Mouse (Mus musculus) kidney, embryonic 16.5 days (tissue): ENCODE measurements at regions not wholly inside any gene's neighbourhood (a gene's known extent, or its start where the extent isn't known, plus 50 kb on each side); places are given as distances from the start of the nearest gene placed in this dataset.

Experiments
- ATAC-seq: fragments of 200-750 bp; cut with Nextera tagmentation; 2 replicates; pipeline ENCODE4 v1.8.0; 2017; ENCODE audit warnings: moderate TSS enrichment; ENCODE audit not compliant: low FRiP score, low TSS enrichment
- H3K27ac ChIP-seq: fragments of 300-500 bp; sonication (generic); 2 replicates; pipeline ENCODE4 v1.5.1; 2014; ENCODE audit warnings: low read length
- H3K27me3 ChIP-seq: fragments of 300-500 bp; sonication (generic); 2 replicates; pipeline ENCODE4 v1.6.1; 2014; ENCODE audit warnings: low read length, control low read depth, mixed read lengths; ENCODE audit not compliant: insufficient read depth
- H3K36me3 ChIP-seq: fragments of 300-500 bp; sonication (generic); 2 replicates; pipeline ENCODE4 v1.6.1; 2014; ENCODE audit warnings: low read length, control low read depth, mixed read lengths; ENCODE audit not compliant: insufficient read depth
- H3K4me1 ChIP-seq: fragments of 300-500 bp; sonication (generic); 2 replicates; pipeline ENCODE4 v1.6.1; 2014; ENCODE audit warnings: low read length, control low read depth, mixed read lengths; ENCODE audit not compliant: insufficient read depth
- H3K4me2 ChIP-seq: fragments of 300-500 bp; sonication (generic); replicated peaks from 2 replicates; pipeline ENCODE4 v1.6.1; 2014; ENCODE audit warnings: low read depth, low read length
- H3K4me3 ChIP-seq: fragments of 300-500 bp; sonication (generic); 2 replicates; pipeline ENCODE4 v1.5.1; 2014; ENCODE audit warnings: mild to moderate bottlenecking, low read length
- H3K9ac ChIP-seq: fragments of 300-500 bp; sonication (generic); replicated peaks from 2 replicates; pipeline ENCODE4 v1.6.1; 2014; ENCODE audit warnings: low read length
- H3K9me3 ChIP-seq: fragments of 300-500 bp; sonication (generic); 2 replicates; pipeline ENCODE4 v1.6.1; 2016; ENCODE audit warnings: low read length, control low read depth
- WGBS: fragments of 180-500 bp; shearing (Covaris S2); extraction: QIAGEN DNeasy Blood & Tissue Kit; methylation state at CpG from one replicate; pipeline ENCODE4 v1.1.7; 2014; 5-methylcytosine and 5-hydroxymethylcytosine counted together

DNA sequence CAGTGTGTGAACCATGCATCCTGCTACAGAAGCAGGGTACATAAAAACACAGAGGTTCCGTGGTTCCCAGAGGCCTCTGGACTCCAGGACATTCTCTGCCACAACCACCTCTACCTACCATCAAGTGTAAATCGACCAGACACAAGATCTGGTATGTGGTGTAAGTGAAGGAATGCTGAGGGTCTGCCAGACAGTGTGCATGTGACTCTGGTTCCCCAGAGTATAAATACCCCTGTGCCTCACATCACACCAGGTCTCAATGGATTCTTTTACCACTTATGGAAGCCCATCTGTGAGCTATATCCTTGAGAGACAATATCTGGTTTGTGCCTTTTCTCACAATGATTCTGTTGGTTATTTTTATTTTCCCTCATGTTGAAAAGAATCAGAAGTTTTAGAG lies 563.0 kb downstream of the Pdcd6ip start:
- H3K4me2 ChIP-seq = no peak overlapping the region
- H3K27me3 ChIP-seq = no peaks in the 10 kb centered on the region
- no peaks in the 10 kb centered on the region for H3K4me1 ChIP-seq
- ATAC-seq = no peak
- H3K36me3 ChIP-seq = no peaks in the 10 kb centered on the region
- 77% methylated on average over 2 of the region's 2 CpGs for WGBS
- H3K4me3 ChIP-seq = no peak overlapping the region
- H3K9me3 ChIP-seq = no peaks in the 10 kb centered on the region
- no peak overlapping the region for H3K9ac ChIP-seq
- no peak overlapping the region for H3K27ac ChIP-seq

DNA sequence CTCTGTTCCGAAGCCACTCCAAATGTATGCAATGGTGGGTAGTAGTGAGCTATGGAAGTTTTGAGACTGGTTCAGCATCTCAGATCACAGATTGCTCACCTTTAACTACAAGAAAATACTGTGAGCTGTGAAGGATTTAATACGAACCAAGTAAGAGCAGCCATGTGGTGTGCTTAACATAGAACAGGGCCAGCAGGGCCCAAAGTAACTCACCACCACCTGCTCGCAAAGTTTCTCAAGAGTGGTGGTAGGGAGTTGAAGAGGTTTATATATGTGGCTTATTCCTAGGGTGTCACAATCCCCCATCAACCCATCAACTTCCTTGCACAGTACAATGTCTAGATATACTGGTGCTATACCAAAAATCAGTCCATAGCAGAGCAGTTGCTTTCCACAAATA lies 573.4 kb downstream of the Pdcd6ip start:
- ATAC-seq = no peak
- no peaks in the 10 kb centered on the region for H3K27me3 ChIP-seq
- H3K4me1 ChIP-seq = no peaks in the 10 kb centered on the region
- H3K36me3 ChIP-seq = no peaks in the 10 kb centered on the region
- H3K9ac ChIP-seq = no peak overlapping the region
- H3K9me3 ChIP-seq = no peaks in the 10 kb centered on the region
- H3K27ac ChIP-seq = no peak overlapping the region
- H3K4me2 ChIP-seq = no peak overlapping the region
- 93% methylated on average over 3 of the region's 3 CpGs for WGBS
- H3K4me3 ChIP-seq = no peak overlapping the region

DNA sequence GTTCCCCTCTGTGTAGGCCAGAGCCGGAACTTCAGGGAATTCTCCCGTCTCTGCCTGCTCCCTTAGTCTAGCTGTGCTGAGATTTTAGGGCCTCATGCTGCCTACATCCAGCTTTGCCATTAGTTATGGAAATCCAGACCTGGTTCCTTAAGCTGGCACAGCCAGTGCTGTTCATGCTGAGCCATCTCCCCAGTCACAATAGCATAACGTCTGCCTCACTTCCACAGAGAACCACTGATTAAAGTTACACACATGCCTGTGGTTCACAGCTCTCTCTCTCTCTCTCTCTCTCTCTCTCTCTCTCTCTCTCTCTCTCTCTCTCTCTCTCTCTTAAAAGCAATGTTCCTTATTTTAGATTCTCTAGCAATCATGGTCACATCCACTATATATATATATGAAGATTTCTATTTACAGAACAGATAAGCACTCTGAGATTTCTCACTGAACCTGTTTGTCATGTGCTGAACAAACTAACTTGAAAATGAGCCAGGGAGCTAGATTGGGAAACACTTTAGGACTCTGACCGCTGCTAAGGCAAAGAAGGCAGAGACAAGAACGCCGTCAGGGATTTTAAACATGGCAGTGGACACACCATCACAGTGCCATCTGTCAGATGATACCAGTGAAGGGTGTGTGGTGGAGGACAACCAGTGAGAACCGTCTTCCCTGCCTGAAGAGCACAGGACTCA lies 584.9 kb downstream of the Pdcd6ip start:
- H3K9ac ChIP-seq = no peak overlapping the region
- no peak overlapping the region for H3K4me2 ChIP-seq
- WGBS = 77% methylated on average over 7 of the region's 7 CpGs
- H3K27ac ChIP-seq = no peak overlapping the region
- no peak for ATAC-seq
- no peaks in the 10 kb centered on the region for H3K9me3 ChIP-seq
- no peak overlapping the region for H3K4me3 ChIP-seq
- H3K36me3 ChIP-seq = no peaks in the 10 kb centered on the region
- no peaks in the 10 kb centered on the region for H3K4me1 ChIP-seq
- no peaks in the 10 kb centered on the region for H3K27me3 ChIP-seq

DNA sequence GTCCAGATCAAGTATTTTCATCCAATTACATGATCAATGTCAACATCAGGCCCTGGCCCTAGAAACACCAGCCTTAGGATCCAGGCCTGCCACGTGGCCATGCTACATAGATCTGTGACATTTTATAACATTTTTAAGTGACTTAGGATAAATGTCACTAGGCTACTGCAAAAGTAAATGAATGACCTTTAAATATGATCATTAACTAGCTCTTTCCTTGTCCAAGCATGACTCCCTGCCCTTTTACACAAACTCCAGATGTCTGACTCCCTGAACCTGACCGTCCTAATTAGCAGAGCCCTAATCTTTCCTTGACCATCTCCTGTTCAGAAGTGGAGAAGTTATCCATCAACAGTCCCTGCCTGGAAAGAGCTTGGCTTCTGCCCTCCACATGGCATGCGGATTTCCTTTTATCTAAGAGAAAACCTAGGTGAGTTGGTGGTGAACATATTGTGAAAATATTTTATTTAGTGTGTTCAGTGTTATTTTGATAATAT lies 585.8 kb downstream of the Pdcd6ip start:
- H3K4me3 ChIP-seq = no peak overlapping the region
- no peak overlapping the region for H3K9ac ChIP-seq
- WGBS = 43% methylated on average over 3 of the region's 3 CpGs
- no peak overlapping the region for H3K27ac ChIP-seq
- H3K4me2 ChIP-seq = no peak overlapping the region
- no peaks in the 10 kb centered on the region for H3K36me3 ChIP-seq
- H3K4me1 ChIP-seq = no peaks in the 10 kb centered on the region
- H3K27me3 ChIP-seq = no peaks in the 10 kb centered on the region
- ATAC-seq = peak; percentile 71
- H3K9me3 ChIP-seq = no peaks in the 10 kb centered on the region

DNA sequence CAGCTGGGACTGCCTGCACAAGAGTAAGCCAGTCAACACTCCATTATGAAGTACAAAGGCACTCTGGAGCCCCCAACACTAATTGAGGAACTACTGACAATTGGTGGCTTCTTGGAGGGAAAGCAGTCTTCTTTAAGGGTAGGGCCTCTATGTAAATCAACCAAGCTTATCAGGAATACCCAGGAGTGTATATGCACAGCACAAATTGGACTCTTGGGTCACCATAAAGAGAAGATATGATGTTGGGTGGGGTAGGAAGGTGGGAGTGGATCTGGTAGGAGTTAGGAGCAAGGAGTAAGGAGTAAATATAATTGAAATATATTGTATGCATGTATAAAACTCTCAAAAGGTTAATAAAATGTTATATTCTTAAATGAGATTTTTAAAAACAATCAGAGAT lies 587.7 kb downstream of the Pdcd6ip start:
- Histone ChIP-seq H3K4me3 (no peak overlapping the region), H3K27ac (no peak overlapping the region), H3K9me3 (no peaks in the 10 kb centered on the region), H3K9ac (no peak overlapping the region), H3K4me2 (no peak overlapping the region), H3K36me3 (no peaks in the 10 kb centered on the region), H3K4me1 (no peaks in the 10 kb centered on the region), H3K27me3 (no peaks in the 10 kb centered on the region)
- no peak for ATAC-seq

DNA sequence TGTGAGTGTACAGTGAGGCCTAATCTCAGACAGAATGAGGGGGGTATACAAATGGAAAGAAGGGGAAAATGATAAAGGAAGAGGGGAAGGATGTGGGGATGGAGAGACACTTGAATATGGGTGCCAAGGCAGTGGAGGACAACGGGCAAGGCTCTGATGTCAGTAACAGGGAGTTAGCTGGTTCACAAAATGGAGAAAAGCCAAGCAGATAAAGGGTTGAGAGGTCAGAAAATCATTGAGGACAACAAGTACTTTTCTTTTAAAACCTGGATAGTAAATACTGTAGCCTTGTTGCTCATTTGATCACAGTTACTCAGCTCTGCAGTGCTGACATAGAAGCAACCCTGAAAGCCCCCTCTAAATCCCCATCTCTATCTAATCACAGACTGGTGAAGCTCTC lies 588.3 kb downstream of the Pdcd6ip start:
- H3K4me2 ChIP-seq = no peak overlapping the region
- ATAC-seq = no peak
- H3K4me3 ChIP-seq = no peak overlapping the region
- 80% methylated on average over 1 of the region's 1 CpGs for WGBS
- no peaks in the 10 kb centered on the region for H3K36me3 ChIP-seq
- H3K9ac ChIP-seq = no peak overlapping the region
- no peaks in the 10 kb centered on the region for H3K4me1 ChIP-seq
- H3K27ac ChIP-seq = no peak overlapping the region
- H3K27me3 ChIP-seq = no peaks in the 10 kb centered on the region
- no peaks in the 10 kb centered on the region for H3K9me3 ChIP-seq

DNA sequence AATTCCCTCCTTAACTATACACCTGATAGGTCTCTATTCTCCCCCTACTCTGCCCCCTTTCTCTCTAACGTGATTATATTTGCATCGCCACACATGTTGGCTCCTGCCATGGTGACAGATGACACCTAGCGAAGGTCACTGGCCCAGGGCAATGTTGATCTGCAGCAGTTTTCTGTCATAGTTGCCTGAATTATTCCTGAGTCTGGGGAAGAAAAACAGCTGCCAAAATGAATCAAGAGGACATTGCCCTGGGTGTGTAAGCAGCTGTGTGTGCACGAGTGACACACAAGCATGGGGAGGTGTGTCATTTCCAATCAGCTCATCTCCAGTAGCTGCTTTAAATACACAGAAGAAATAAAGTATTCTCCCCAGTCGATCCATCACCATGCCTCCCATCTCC lies 592.5 kb downstream of the Pdcd6ip start:
- H3K4me2 ChIP-seq = no peak overlapping the region
- H3K27me3 ChIP-seq = no peaks in the 10 kb centered on the region
- H3K36me3 ChIP-seq = no peaks in the 10 kb centered on the region
- H3K9me3 ChIP-seq = no peaks in the 10 kb centered on the region
- no peak for ATAC-seq
- no peak overlapping the region for H3K4me3 ChIP-seq
- WGBS = 46% methylated on average over 5 of the region's 5 CpGs
- no peak overlapping the region for H3K27ac ChIP-seq
- H3K4me1 ChIP-seq = no peaks in the 10 kb centered on the region
- no peak overlapping the region for H3K9ac ChIP-seq

DNA sequence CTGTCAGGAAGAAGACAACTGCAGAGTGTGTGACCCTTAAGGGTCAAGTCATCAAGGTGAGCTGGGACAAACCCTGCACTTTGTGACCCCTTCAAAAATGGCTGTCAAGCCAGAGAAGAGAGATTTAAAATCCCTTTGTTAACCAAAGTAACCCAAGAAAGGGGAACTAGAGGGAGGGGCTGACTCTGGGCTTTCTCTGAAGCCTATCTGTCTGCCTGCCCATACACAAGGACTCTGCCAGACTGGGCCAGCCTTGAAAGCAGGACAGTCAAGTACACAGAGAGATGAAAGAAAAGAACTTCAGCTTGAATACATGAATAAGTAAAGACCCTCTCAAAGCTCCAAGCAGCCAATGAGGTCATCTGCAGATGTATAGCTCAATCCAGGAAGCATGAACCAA lies 595.3 kb downstream of the Pdcd6ip start:
- H3K4me3 ChIP-seq = no peak overlapping the region
- no peaks in the 10 kb centered on the region for H3K36me3 ChIP-seq
- no peak overlapping the region for H3K9ac ChIP-seq
- ATAC-seq = no peak
- no peak overlapping the region for H3K4me2 ChIP-seq
- no peaks in the 10 kb centered on the region for H3K9me3 ChIP-seq
- H3K27me3 ChIP-seq = no peaks in the 10 kb centered on the region
- no peaks in the 10 kb centered on the region for H3K4me1 ChIP-seq
- H3K27ac ChIP-seq = no peak overlapping the region

DNA sequence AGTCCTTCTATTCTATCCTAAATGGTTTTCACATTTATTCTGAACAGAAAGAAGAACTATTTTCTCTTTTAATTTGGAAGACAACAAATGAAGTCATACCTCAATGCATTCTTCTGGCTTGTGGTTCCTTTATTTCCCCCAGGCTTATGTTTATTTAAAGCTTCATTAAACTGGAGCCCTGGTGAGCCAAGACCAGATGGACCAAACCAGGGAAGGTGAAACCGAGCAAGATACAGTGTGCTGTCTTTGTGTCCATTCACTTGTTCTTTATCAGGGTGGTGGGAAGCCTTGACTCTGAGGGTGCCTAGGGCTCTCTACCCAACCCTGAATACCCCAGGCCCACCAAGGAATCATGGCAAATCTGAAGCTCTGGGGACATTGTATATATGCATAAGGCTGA lies 606.3 kb downstream of the Pdcd6ip start:
- H3K9me3 ChIP-seq = 0 out of 2 replicates have a peak, but pooled peaks cover under 1% of the 10 kb centered on the region
- ATAC-seq = no peak
- 59% methylated on average over 1 of the region's 1 CpGs for WGBS

DNA sequence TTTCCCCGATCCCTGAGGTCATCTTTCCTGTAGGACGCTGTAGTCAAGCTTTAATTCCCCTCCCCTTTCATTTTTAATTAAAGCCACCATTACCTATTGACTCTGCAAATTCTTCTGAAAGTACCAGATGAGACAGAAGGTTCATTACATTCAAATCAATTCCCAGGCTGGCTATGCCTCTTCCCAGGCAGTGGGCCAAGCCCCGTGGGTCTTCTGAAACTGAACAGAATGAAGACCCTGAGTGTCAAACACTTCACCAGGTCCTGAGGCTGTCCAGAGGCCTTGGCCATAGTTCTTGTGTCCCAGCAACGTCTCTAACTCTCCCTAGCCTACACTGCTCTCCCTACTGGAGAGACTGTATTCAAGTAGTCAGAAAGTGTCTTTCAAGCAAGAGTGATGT lies 607.4 kb downstream of the Pdcd6ip start:
- no peak overlapping the region for H3K4me3 ChIP-seq
- no peak for ATAC-seq
- no peaks in the 10 kb centered on the region for H3K27me3 ChIP-seq
- no peaks in the 10 kb centered on the region for H3K4me1 ChIP-seq
- H3K9me3 ChIP-seq = 0 out of 2 replicates have a peak, but pooled peaks cover 4% of the 10 kb centered on the region
- H3K4me2 ChIP-seq = no peak overlapping the region
- WGBS = 76% methylated on average over 4 of the region's 4 CpGs
- H3K27ac ChIP-seq = no peak overlapping the region
- H3K36me3 ChIP-seq = no peaks in the 10 kb centered on the region
- H3K9ac ChIP-seq = no peak overlapping the region

More for the DNA sequence above, 606.3 kb downstream of the Pdcd6ip start:
- Histone ChIP-seq H3K4me1 (no peaks in the 10 kb centered on the region), H3K4me3 (no peak overlapping the region), H3K36me3 (no peaks in the 10 kb centered on the region), H3K27ac (no peak overlapping the region), H3K9ac (no peak overlapping the region), H3K27me3 (no peaks in the 10 kb centered on the region), H3K4me2 (no peak overlapping the region)
